Mouse (Mus musculus) kidney, embryonic 14.5 days (tissue): ENCODE measurements at regions not wholly inside any gene's neighbourhood (a gene's known extent, or its start where the extent isn't known, plus 50 kb on each side); places are given as distances from the start of the nearest gene placed in this dataset.

Experiments
- ATAC-seq: fragments of 200-750 bp; cut with Nextera tagmentation; 2 replicates; pipeline ENCODE4 v1.8.0; 2017; ENCODE audit warnings: moderate number of reproducible peaks, mild to moderate bottlenecking, moderate TSS enrichment, moderate library complexity; ENCODE audit not compliant: low FRiP score, low TSS enrichment
- H3K27ac ChIP-seq: fragments of 300-500 bp; sonication (generic); 2 replicates; pipeline ENCODE4 v1.5.1; 2014; ENCODE audit warnings: low read depth, mild to moderate bottlenecking, low read length, moderate library complexity, mixed read lengths
- H3K27me3 ChIP-seq: fragments of 300-500 bp; sonication (generic); 2 replicates; pipeline ENCODE4 v1.6.1; 2014; ENCODE audit warnings: mild to moderate bottlenecking, low read length; ENCODE audit not compliant: control insufficient read depth, insufficient read depth
- H3K36me3 ChIP-seq: fragments of 300-500 bp; sonication (generic); 2 replicates; pipeline ENCODE4 v1.6.1; 2014; ENCODE audit warnings: low read length, mixed read lengths; ENCODE audit not compliant: control insufficient read depth, insufficient read depth
- H3K4me1 ChIP-seq: fragments of 300-500 bp; sonication (generic); 2 replicates; pipeline ENCODE4 v1.6.1; 2014; ENCODE audit warnings: low read length, mixed read lengths; ENCODE audit not compliant: control insufficient read depth, insufficient read depth
- H3K4me2 ChIP-seq: fragments of 300-500 bp; sonication (generic); replicated peaks from 2 replicates; pipeline ENCODE4 v1.6.1; 2014; ENCODE audit warnings: low read depth, mild to moderate bottlenecking, low read length
- H3K4me3 ChIP-seq: fragments of 300-500 bp; sonication (generic); 2 replicates; pipeline ENCODE4 v1.5.1; 2014; ENCODE audit warnings: mild to moderate bottlenecking, low read length
- H3K9ac ChIP-seq: fragments of 300-500 bp; sonication (generic); 2 replicates; pipeline ENCODE4 v1.6.1; 2014; ENCODE audit warnings: low read depth, mild to moderate bottlenecking, low read length, moderate library complexity
- H3K9me3 ChIP-seq: fragments of 300-500 bp; sonication (generic); 2 replicates; pipeline ENCODE4 v1.6.1; 2016; ENCODE audit warnings: low read length; ENCODE audit not compliant: control insufficient read depth
- WGBS: fragments of 180-500 bp; shearing (Covaris S2); extraction: QIAGEN DNeasy Blood & Tissue Kit; methylation state at CpG from one replicate; pipeline ENCODE4 v1.1.7; 2014; 5-methylcytosine and 5-hydroxymethylcytosine counted together

DNA sequence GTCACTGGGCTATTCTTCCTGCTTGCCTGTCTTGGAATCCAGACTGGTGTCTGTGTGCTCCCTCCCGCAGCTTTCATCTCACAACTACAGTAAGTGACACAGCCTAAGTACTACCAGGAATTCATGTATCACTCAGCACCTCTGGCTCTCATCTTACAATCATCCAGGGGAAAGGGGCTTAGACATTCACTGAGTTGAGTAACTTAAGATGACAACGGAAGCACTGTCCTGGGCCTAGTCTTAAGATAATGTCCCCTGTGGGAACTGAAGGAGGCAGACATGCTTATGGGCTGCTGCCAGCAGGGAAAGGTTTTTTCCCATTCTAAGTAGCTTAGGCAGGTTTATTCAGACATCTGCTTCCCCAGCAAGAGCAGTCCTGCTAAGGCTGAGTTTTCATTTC is 377.4 kb upstream of the Rag2 start:
- Histone ChIP-seq H3K4me1 (no peaks in the 10 kb centered on the region), H3K4me2 (no peak overlapping the region), H3K27me3 (no peaks in the 10 kb centered on the region), H3K4me3 (no peak overlapping the region), H3K9me3 (no peaks in the 10 kb centered on the region), H3K9ac (no peak overlapping the region), H3K36me3 (no peaks in the 10 kb centered on the region), H3K27ac (no peak overlapping the region)
- no peak for ATAC-seq
- 60% methylated on average over 2 of the region's 2 CpGs for WGBS

DNA sequence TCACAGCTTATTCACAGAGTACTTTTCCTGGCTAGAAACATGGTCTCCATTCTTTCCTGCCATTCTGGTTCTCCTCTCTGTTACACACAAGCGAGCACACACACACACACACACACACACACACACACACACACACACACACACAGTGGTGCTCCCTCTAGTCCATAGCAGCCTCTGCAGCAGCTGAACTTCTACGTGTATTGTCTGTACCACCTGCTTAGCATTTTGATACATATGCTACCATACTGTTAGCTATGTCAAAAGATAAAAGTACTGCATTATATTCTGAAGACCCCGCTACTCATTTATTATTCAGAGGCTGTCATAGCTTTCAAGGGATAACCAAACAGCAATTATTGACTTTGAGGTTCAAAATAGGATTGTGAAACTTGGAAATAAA is 372.3 kb upstream of the Rag2 start:
- Histone ChIP-seq H3K36me3 (no peaks in the 10 kb centered on the region), H3K9ac (no peak overlapping the region), H3K4me1 (no peaks in the 10 kb centered on the region), H3K9me3 (no peaks in the 10 kb centered on the region), H3K27me3 (no peaks in the 10 kb centered on the region), H3K4me3 (no peak overlapping the region), H3K4me2 (no peak overlapping the region), H3K27ac (no peak overlapping the region)
- no peak for ATAC-seq
- 93% methylated on average over 2 of the region's 3 CpGs for WGBS

DNA sequence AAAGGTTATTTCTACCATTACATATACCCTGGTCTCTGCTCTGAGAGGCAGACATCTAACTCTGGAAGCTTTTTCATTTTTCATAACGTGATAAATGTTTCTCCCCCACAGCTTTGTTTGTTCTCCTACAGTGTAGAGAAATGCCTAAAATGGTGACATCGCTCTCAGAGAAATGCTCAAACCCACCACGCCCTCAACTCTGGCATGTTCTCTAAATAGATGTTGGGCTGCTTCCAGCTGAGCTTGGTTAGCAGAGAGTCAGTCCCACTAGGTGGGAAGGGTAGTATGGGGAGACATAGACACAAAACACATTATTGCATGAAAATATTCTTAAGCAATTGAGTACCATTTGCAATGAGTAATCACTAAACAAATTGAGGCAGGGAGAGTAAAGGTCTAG is 368.1 kb upstream of the Rag2 start:
- no peak overlapping the region for H3K4me3 ChIP-seq
- H3K9me3 ChIP-seq, result no peaks in the 10 kb centered on the region
- no peak overlapping the region for H3K9ac ChIP-seq
- H3K4me2 ChIP-seq, result no peak overlapping the region
- no peak overlapping the region for H3K27ac ChIP-seq
- no peak for ATAC-seq
- H3K27me3 ChIP-seq, result no peaks in the 10 kb centered on the region
- 84% methylated on average over 3 of the region's 3 CpGs for WGBS
- H3K4me1 ChIP-seq, result no peaks in the 10 kb centered on the region
- H3K36me3 ChIP-seq, result no peaks in the 10 kb centered on the region

DNA sequence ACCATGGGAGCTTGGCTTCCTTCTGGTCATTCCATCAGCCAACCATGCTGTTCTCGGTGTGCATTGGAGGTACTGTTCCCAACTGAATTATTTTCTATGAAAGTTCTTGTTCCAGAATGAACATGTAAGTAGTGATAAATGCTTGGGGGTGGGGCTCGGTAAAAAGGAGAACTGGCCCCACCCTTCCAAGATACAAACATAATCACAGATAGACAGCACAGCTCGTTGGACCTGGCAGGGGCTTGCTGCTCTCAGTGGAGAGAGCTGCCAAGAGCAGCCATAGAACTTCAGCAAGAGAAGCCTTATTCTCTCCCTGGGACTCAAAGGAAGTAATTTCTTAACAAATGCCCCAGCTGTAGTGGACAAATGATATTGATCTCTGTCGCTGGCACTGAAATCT is 360.6 kb upstream of the Rag2 start:
- Histone ChIP-seq H3K27ac (no peak overlapping the region), H3K9me3 (no peaks in the 10 kb centered on the region), H3K9ac (no peak overlapping the region), H3K36me3 (no peaks in the 10 kb centered on the region), H3K4me3 (no peak overlapping the region), H3K4me2 (no peak overlapping the region), H3K4me1 (no peaks in the 10 kb centered on the region), H3K27me3 (no peaks in the 10 kb centered on the region)
- no peak for ATAC-seq
- 86% methylated on average over 4 of the region's 4 CpGs for WGBS

DNA sequence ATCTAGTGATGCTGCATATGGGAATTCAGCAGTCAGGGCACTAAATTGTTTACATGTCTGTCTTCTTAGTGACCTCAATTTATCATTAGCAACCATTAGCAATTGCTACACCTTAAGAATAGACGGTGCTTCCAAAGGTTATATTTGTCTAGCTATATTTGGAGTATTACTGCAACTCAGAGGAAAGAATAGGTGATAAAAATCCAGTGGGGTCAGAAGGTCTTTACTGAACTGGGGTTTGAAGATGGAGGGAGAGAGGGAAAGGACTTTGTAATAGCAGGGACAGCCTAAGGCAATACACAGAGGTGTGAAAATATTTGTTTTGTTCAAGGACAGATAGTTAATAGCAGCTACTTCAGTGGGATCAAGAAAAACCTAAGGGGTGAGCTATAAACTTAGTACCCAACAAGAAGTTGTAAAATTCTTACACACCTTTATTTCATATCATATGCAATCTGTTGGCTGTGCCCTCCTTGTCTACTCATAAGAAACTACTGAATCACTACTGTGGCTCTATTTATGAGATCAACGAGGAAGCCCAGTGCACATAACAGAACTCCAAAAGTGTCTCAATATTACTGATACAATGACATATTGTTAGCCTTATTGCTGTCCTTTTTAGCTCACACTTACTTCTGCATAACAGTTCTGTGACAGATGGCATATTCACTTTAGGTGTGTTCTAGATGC is 357.7 kb upstream of the Rag2 start:
- WGBS, result 57% methylated on average over 2 of the region's 2 CpGs
- Histone ChIP-seq H3K4me3 (no peak overlapping the region), H3K27me3 (no peaks in the 10 kb centered on the region), H3K9me3 (no peaks in the 10 kb centered on the region), H3K4me1 (no peaks in the 10 kb centered on the region), H3K27ac (no peak overlapping the region), H3K9ac (no peak overlapping the region), H3K4me2 (no peak overlapping the region), H3K36me3 (no peaks in the 10 kb centered on the region)
- ATAC-seq, result no peak

DNA sequence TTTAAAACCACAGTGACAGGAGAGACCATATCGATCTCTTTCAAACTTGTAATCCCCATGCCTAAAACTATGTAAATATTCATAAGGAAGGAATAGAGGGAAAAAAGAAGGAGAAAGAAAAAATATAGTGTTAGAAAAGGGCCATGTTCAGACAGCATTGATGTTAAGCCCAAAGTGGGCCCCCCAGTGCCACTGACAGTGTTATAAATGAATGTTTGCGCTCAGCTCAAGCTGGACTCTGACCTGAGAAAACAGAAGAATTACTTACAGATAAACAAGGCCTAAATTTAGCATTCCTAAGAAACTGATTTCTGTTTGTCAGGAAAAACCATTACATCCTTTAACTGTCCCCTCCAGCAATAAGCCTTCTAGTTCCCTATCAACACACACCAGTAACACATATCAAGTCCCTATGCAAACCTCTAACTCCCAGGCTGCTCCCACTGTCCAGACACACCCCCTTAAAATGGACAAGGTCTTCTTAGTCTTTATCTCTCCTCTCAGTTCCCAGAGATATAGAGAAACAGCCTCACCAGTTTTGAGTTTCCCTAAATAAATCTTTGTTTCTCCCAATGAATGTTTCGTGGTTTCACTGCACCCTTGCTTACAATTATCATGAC is 350.4 kb upstream of the Rag2 start:
- Histone ChIP-seq H3K36me3 (no peaks in the 10 kb centered on the region), H3K27me3 (no peaks in the 10 kb centered on the region), H3K4me1 (no peaks in the 10 kb centered on the region), H3K4me3 (no peak overlapping the region), H3K4me2 (no peak overlapping the region), H3K9me3 (no peaks in the 10 kb centered on the region), H3K27ac (no peak overlapping the region), H3K9ac (no peak overlapping the region)
- 73% methylated on average over 3 of the region's 3 CpGs for WGBS
- no peak for ATAC-seq

DNA sequence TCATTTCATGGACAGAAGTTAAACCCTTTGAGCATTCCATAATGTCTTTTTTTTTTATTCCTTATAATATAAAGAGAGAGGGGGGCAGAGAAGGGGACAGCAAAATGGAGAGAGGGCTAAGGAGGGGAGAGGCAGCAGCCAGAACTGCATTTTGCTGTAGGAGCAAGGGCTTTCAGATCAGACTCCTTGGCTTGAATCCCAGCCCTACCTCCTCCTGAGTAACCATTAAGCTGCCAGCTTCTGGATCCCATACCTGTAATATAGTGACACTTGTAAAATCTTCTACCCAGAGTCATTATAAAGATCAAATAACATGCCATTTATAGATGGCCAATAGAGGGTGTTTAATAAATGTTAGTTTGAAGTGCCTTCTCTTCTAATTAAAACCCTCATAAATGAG is 339.6 kb upstream of the Rag2 start:
- H3K4me2 ChIP-seq, result no peak overlapping the region
- no peak for ATAC-seq
- H3K27ac ChIP-seq, result no peak overlapping the region
- H3K27me3 ChIP-seq, result no peaks in the 10 kb centered on the region
- H3K36me3 ChIP-seq, result no peaks in the 10 kb centered on the region
- no peak overlapping the region for H3K9ac ChIP-seq
- H3K9me3 ChIP-seq, result no peaks in the 10 kb centered on the region
- H3K4me3 ChIP-seq, result no peak overlapping the region
- no peaks in the 10 kb centered on the region for H3K4me1 ChIP-seq

DNA sequence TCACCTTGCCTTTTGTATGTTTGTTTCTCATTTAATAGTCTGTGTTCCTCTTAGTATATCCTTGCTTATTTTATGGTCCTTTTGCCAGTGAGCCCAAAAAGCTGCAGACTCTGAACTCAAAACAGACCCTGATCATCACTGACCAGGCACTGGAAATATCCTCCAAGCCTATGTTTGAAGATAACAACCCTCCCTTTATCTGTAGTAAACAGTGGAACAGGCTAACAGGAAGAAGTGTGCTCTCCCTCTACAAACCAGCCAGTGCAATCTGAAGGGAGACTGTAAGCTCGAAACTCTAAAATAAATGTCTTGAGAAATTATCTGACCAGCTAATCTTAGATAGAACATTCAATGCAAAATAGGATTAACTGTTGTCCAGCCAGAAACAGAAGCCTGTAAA is 336.4 kb upstream of the Rag2 start:
- H3K27ac ChIP-seq, result no peak overlapping the region
- H3K4me2 ChIP-seq, result no peak overlapping the region
- no peaks in the 10 kb centered on the region for H3K4me1 ChIP-seq
- 88% methylated on average over 1 of the region's 1 CpGs for WGBS
- H3K9me3 ChIP-seq, result no peaks in the 10 kb centered on the region
- H3K9ac ChIP-seq, result no peak overlapping the region
- no peak overlapping the region for H3K4me3 ChIP-seq
- no peaks in the 10 kb centered on the region for H3K27me3 ChIP-seq
- no peak for ATAC-seq
- no peaks in the 10 kb centered on the region for H3K36me3 ChIP-seq

DNA sequence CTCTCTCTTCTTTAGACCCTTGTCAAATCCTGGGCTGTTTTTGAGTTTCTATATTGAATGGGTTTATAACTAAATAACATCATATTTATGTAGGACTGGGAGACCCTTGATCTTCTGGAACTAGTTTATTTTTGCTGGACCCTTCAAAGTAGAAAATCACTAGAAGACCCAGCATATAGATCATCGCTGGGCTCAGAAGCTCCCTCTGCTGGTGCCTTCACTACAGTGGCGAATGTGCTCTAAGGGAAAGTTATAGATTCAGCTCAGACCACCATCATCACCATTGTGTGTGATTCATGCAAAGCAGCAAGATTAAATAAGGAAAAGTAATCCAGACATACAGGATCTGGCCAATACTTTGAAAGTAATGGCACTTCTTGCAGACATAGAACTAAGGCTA is 335.4 kb upstream of the Rag2 start:
- Histone ChIP-seq H3K4me1 (no peaks in the 10 kb centered on the region), H3K4me2 (no peak overlapping the region), H3K27me3 (no peaks in the 10 kb centered on the region), H3K36me3 (no peaks in the 10 kb centered on the region), H3K4me3 (no peak overlapping the region), H3K9ac (no peak overlapping the region), H3K27ac (no peak overlapping the region), H3K9me3 (no peaks in the 10 kb centered on the region)
- no peak for ATAC-seq
- WGBS, result 38% methylated on average over 2 of the region's 2 CpGs
